Mouse (Mus musculus) CH12.LX (cell line): Measurements from ENCODE around the gene Phkg2. TPM values are rescaled to one million over a fixed set of nuclear protein-coding genes. Genes with fewer than 3 reads are reported as not detected.
A peak's percentile ranks its signal among the peaks of the same experiment; 100 is the strongest.

Source experiments
- DNase-seq: peaks from one replicate; pipeline ENCODE4 v3.0.0-alpha.2; 2013; ENCODE audit errors: extremely low read depth
- H3K27ac ChIP-seq: 2 replicates; pipeline ENCODE4 v1.5.1; 2012; ENCODE audit warnings: low read depth, mild to moderate bottlenecking, control low read depth, moderate library complexity; ENCODE audit not compliant: insufficient read depth
- H3K27me3 ChIP-seq: replicated peaks from 2 replicates; pipeline ENCODE3; 2012; ENCODE audit warnings: inconsistent platforms
- H3K36me3 ChIP-seq, 2 experiments: replicated peaks in 1 of 2; 2 replicates each; pipeline versions ENCODE3 to v1.6.1; 2012; ENCODE audit warnings: inconsistent platforms in 1 of 2, low read length in 1 of 2, mild to moderate bottlenecking in 1 of 2, mixed read lengths in 1 of 2, moderate library complexity in 1 of 2; ENCODE audit not compliant: control insufficient read depth in 1 of 2, insufficient read depth in 1 of 2
- H3K4me1 ChIP-seq, 2 experiments: 2 replicates each; pipeline ENCODE4 v1.6.1; 2012; ENCODE audit warnings: inconsistent platforms in 1 of 2, moderate library complexity in 1 of 2; ENCODE audit not compliant: insufficient read depth in 2 of 2, control insufficient read depth in 1 of 2
- H3K4me2 ChIP-seq: 2 replicates; pipeline ENCODE4 v1.6.1; 2012; ENCODE audit warnings: low read depth, mild to moderate bottlenecking, control low read depth; ENCODE audit not compliant: poor library complexity, insufficient read depth, severe bottlenecking
- H3K4me3 ChIP-seq, 3 experiments: fragments of 150-350 bp in 1 of 3; sonication (generic) in 1 of 3; replicated peaks in 1 of 3; 2 replicates each; pipeline versions ENCODE3 to v1.5.1; 2011 to 2012; ENCODE audit warnings: low read depth in 2 of 3, low read length in 2 of 3, mild to moderate bottlenecking in 2 of 3, moderate library complexity in 2 of 3, control low read depth in 1 of 3, improper control_type of control experiment in 1 of 3, inconsistent platforms in 1 of 3, mixed read lengths in 1 of 3; ENCODE audit not compliant: poor library complexity in 1 of 3
- H3K79me2 ChIP-seq: replicated peaks from 2 replicates; pipeline ENCODE4 v1.6.1; 2012; ENCODE audit warnings: mild to moderate bottlenecking, moderate library complexity; ENCODE audit not compliant: control insufficient read depth, poor library complexity, insufficient read depth, severe bottlenecking; ENCODE audit errors: extremely low read depth
- H3K9ac ChIP-seq: 2 replicates; pipeline ENCODE4 v1.6.1; 2012; ENCODE audit warnings: low read depth, mild to moderate bottlenecking, control low read depth, moderate library complexity; ENCODE audit not compliant: insufficient read depth
- H3K9me3 ChIP-seq: replicated peaks from 2 replicates; pipeline ENCODE3; 2012; ENCODE audit warnings: low read length, inconsistent platforms, mixed read lengths
- E2F4 ChIP-seq: IDR thresholded peaks from 2 replicates; pipeline ENCODE4 v1.6.1; 2011; ENCODE audit warnings: low read depth, low read length, improper control_type of control experiment; ENCODE audit not compliant: insufficient replicate concordance
- ELF1 ChIP-seq: IDR thresholded peaks from 2 replicates; pipeline ENCODE4 v1.6.1; 2014; ENCODE audit warnings: low read depth, mild to moderate bottlenecking, inconsistent platforms, low read length, improper control_type of control experiment
- ETS1 ChIP-seq: conservative IDR thresholded peaks from 2 replicates; pipeline ENCODE4 v1.6.1; 2012; ENCODE audit warnings: low read depth, mild to moderate bottlenecking, inconsistent platforms, low read length, improper control_type of control experiment, moderate library complexity
- GABPA ChIP-seq: IDR thresholded peaks from 2 replicates; pipeline ENCODE4 v1.6.1; 2012; ENCODE audit warnings: low read depth, low read length, improper control_type of control experiment, inconsistent platforms; ENCODE audit not compliant: insufficient replicate concordance
- HCFC1 ChIP-seq: IDR thresholded peaks from 2 replicates; pipeline ENCODE4 v1.6.1; 2012; ENCODE audit warnings: low read depth, mild to moderate bottlenecking, inconsistent platforms, low read length, improper control_type of control experiment
- IRF4 ChIP-seq: IDR thresholded peaks from 2 replicates; pipeline ENCODE4 v1.6.1; 2014; ENCODE audit warnings: low read depth, mild to moderate bottlenecking, inconsistent platforms, low read length, improper control_type of control experiment
- JUND ChIP-seq: conservative IDR thresholded peaks from 2 replicates; pipeline ENCODE4 v1.6.1; 2011; ENCODE audit warnings: low read depth, low read length, improper control_type of control experiment
- MAZ ChIP-seq: IDR thresholded peaks from 2 replicates; pipeline ENCODE4 v1.6.1; 2012; ENCODE audit warnings: low read depth, mild to moderate bottlenecking, inconsistent platforms, low read length, improper control_type of control experiment, moderate library complexity
- PAX5 ChIP-seq: IDR thresholded peaks from 2 replicates; pipeline ENCODE4 v1.6.1; 2012; ENCODE audit warnings: low read length, inconsistent platforms, mixed read lengths
- SIN3A ChIP-seq: IDR thresholded peaks from 2 replicates; pipeline ENCODE4 v1.6.1; 2012; ENCODE audit warnings: low read length, improper control_type of control experiment, inconsistent platforms
- TBP ChIP-seq: conservative IDR thresholded peaks from 2 replicates; pipeline ENCODE4 v1.6.1; 2011; ENCODE audit warnings: low read depth, low read length, improper control_type of control experiment
- UBTF ChIP-seq: IDR thresholded peaks from 2 replicates; pipeline ENCODE4 v1.6.1; 2012; ENCODE audit warnings: low read depth, mild to moderate bottlenecking, inconsistent platforms, low read length, improper control_type of control experiment, moderate library complexity
- USF2 ChIP-seq: conservative IDR thresholded peaks from 2 replicates; pipeline ENCODE4 v1.6.1; 2011; ENCODE audit warnings: low read depth, low read length, improper control_type of control experiment
- ZC3H11A ChIP-seq: IDR thresholded peaks from 2 replicates; pipeline ENCODE4 v1.6.1; 2012; ENCODE audit warnings: low read depth, mild to moderate bottlenecking, inconsistent platforms, low read length, improper control_type of control experiment
- ZKSCAN1 ChIP-seq: IDR thresholded peaks from 2 replicates; pipeline ENCODE4 v1.6.1; 2012; ENCODE audit warnings: low read depth, inconsistent platforms, low read length, improper control_type of control experiment, borderline replicate concordance
- dilution Hi-C: fragments of 300-500 bp; cut with MboI; formaldehyde crosslinking; loops from 2 replicates; pipeline ENCODE4 v1.14.3; 2020; ENCODE audit warnings: low sequenced_read_pairs; ENCODE audit not compliant: extremely low pct_unique_long_range_greater_than_20kb, extremely low pct_ligation_motif_present
- in situ Hi-C: fragments of 300-500 bp; cut with MboI; formaldehyde crosslinking; loops from 3 replicates; pipeline ENCODE4 v1.14.3; 2019; ENCODE audit warnings: low sequenced_read_pairs, low pct_ligation_motif_present, low pct_unique_long_range_greater_than_20kb, mixed read lengths
- polyA plus RNA-seq: library from polyadenylated mRNA; unstranded; fragments of >175 nt; gene quantifications from 2 replicates; pipeline ENCODE4 v1.2.1, GENCODE M21; 2012; ENCODE audit warnings: low read depth; ENCODE audit not compliant: insufficient read length
- total RNA-seq, 2 experiments: library from RNA; depleted of rRNA; stranded (reverse); fragments of 300-350 nt in 1 of 2; fragments of >200 nt in 1 of 2; gene quantifications; 2 replicates each; pipeline ENCODE4 v1.2.3; 2012 to 2014

Gene Phkg2
- total and polyA plus RNA-seq, 3 experiments, result 23.3 to 65.0 (median 34.7) TPM

DNA sequence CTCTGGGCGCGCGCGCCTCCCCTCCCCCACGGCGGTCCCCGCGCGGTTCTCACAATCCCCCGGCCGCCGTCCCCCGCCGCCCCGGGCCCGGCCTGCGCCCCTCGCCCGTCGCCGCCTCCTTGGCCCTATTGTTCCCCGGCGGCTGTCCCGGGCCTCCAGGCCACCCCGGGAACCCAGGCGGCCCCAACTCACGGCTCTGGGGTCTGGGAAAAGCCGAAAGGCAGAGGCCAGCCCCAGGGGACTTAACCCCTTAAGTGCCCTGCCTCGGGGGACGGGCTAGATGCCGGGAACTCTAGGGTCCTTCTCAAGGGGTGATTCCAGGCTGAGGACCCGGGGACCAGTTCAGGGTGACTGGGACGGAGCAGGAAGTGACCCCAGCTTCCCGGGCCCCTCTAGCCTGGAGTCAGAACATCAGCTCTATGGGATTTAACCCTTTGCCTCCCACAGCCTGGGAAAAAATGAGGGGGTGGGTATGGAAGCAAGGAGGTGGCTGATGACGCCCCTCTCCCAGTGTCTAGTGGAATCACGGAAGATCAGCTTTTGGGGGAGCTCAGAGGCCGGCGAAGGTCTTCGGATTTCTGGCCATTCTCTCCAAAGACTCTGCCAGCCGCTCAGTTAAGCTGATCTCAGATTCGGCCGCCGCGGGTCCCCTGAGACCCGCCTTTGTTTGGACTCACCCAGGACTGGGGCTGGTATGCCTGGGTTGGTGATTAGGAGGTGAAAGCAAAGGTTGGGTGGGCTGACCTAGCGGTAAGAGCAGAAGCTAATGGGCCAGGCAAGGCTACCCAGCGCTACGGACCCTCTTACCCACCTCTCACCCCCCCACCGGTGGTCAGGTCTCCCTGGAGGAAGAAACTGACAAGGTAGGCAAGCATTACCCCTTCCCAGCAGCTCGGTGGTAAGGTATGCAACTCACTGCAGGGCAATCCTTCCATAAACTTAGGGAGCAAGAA is 42.0 kb downstream of the Phkg2 start, which contains the start of gene Zfp629:
Gene Zfp629, minus strand, starts transcription at position 907 of the 953 bp plus-strand sequence.
- in situ Hi-C loops, result no loop called here
- peak within 1 kb of the TSS; percentile 51 to 67 (median 62) for H3K4me3 ChIP-seq
- H3K9me3 ChIP-seq, result peaks cover 9% of the 10 kb centered on the region
- H3K27me3 ChIP-seq, result peaks cover 38% of the 10 kb centered on the region
- dilution Hi-C loops, result no loop called here
- H3K79me2 ChIP-seq, result no peaks in the 10 kb centered on the region
- no peak for DNase-seq
- peaks cover 4 to 12% of the 10 kb centered on the region in 2 experiments; a peak in 2 of 4 replicates for H3K4me1 ChIP-seq
- H3K9ac ChIP-seq, result peak within 1 kb of the TSS; percentile 97
- H3K36me3 ChIP-seq, result peaks cover 14% of the 10 kb centered on the region in 2 experiments
- peak within 1 kb of the TSS; percentile 86 for H3K4me2 ChIP-seq
- peak; percentile 68 for TF ChIP-seq HCFC1
- peak; percentile 66 for TF ChIP-seq ELF1
- 0 out of 2 replicates have a peak, but pooled peaks have one; percentile 31 for TF ChIP-seq UBTF
- TF ChIP-seq SIN3A, result no peak; the same call in 1 of the 2 replicates
- no peak within 1 kb of the TSS for H3K27ac ChIP-seq

DNA sequence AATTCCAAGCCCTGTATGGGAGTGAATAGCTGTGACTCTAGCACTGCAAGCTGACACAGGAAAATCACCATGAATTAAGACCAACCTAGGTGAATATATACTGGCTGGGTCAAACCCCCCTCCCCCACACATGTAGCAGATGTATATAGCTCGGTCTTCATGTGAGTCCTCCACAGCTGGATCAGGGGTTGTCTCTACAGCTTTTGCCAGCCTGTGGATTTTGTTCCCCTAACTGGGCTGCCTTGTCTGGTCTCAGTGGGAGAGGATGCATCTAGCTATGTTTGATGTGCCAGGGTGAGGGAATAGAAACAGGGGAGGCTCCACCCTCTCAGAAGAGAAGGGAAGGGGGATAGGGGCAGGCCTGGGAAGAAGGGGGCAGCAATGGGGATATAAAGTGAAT is 43.2 kb downstream of the Phkg2 start:
- no peaks in the 10 kb centered on the region for H3K79me2 ChIP-seq
- in situ Hi-C loops (no loop called here), dilution Hi-C loops (no loop called here)
- peaks cover 4 to 12% of the 10 kb centered on the region in 2 experiments; a peak in 2 of 4 replicates for H3K4me1 ChIP-seq
- H3K9me3 ChIP-seq, result peaks cover 8% of the 10 kb centered on the region
- no peak for DNase-seq
- no peak overlapping the region for H3K27ac ChIP-seq
- H3K4me2 ChIP-seq, result no peak overlapping the region
- no peak overlapping the region for H3K4me3 ChIP-seq
- H3K9ac ChIP-seq, result no peak overlapping the region
- H3K36me3 ChIP-seq, result peaks cover 7 to 8% of the 10 kb centered on the region in 2 experiments
- H3K27me3 ChIP-seq, result peaks cover 38% of the 10 kb centered on the region
- no peak for TF ChIP-seq ZC3H11A
- no peak for TF ChIP-seq E2F4
- no peak for TF ChIP-seq UBTF
- no peak for TF ChIP-seq GABPA
- no peak for TF ChIP-seq USF2
- no peak for TF ChIP-seq PAX5
- no peak for TF ChIP-seq MAZ
- no peak for TF ChIP-seq JUND
- no peak for TF ChIP-seq IRF4
- TF ChIP-seq TBP, result no peak
- TF ChIP-seq ZKSCAN1, result no peak
- no peak for TF ChIP-seq ETS1
